Mouse (Mus musculus) liver, embryonic 12.5 days (tissue): Measurements from ENCODE around the gene Apol8. TPM values are rescaled to one million over a fixed set of nuclear protein-coding genes. Genes with fewer than 3 reads are reported as not detected.
A peak's percentile ranks its signal among the peaks of the same experiment; 100 is the strongest.
"Not testable (repeated sequence)": the region's sequence is repeated elsewhere in the genome, so short reads cannot be mapped to it uniquely, and the experiment has no call there.

Experiments
- ATAC-seq: fragments of 200-750 bp; cut with Nextera tagmentation; 2 replicates; pipeline ENCODE4 v1.8.0; 2017; ENCODE audit warnings: moderate number of reproducible peaks, mild to moderate bottlenecking, moderate library complexity
- H3K27ac ChIP-seq: fragments of 300-500 bp; sonication (generic); 2 replicates; pipeline ENCODE4 v1.5.1; 2016; ENCODE audit warnings: mild to moderate bottlenecking
- H3K27me3 ChIP-seq: fragments of 300-500 bp; sonication (generic); replicated peaks from 2 replicates; pipeline ENCODE4 v1.6.1; 2016; ENCODE audit warnings: mild to moderate bottlenecking, moderate library complexity
- H3K36me3 ChIP-seq: fragments of 300-500 bp; sonication (generic); 2 replicates; pipeline ENCODE4 v1.6.1; 2016; ENCODE audit warnings: mild to moderate bottlenecking, moderate library complexity
- H3K4me1 ChIP-seq: fragments of 300-500 bp; sonication (generic); 2 replicates; pipeline ENCODE4 v1.6.1; 2016
- H3K4me2 ChIP-seq: fragments of 300-500 bp; sonication (generic); 2 replicates; pipeline ENCODE4 v1.6.1; 2016; ENCODE audit warnings: mild to moderate bottlenecking, moderate library complexity
- H3K4me3 ChIP-seq: fragments of 300-500 bp; sonication (generic); 2 replicates; pipeline ENCODE4 v1.5.1; 2016; ENCODE audit warnings: mild to moderate bottlenecking, moderate library complexity
- H3K9ac ChIP-seq: fragments of 300-500 bp; sonication (generic); 2 replicates; pipeline ENCODE4 v1.6.1; 2016; ENCODE audit warnings: mild to moderate bottlenecking, moderate library complexity
- H3K9me3 ChIP-seq: fragments of 300-500 bp; sonication (generic); replicated peaks from 2 replicates; pipeline ENCODE4 v1.6.1; 2016; ENCODE audit warnings: mild to moderate bottlenecking, moderate library complexity
- WGBS: fragments of 180-500 bp; shearing (Covaris S2); methylation state at CpG from one replicate; pipeline ENCODE4 v1.1.7; 2016; ENCODE audit not compliant: insufficient replicate concordance; 5-methylcytosine and 5-hydroxymethylcytosine counted together
- polyA plus RNA-seq: library from polyadenylated mRNA; unstranded; fragments of >200 nt; fragmentation: Nextera tagmentation; extraction: Ambion mirVana; gene quantifications from 2 replicates; pipeline ENCODE4 v1.2.1, GENCODE M21; 2016

Gene Apol8
- polyA plus RNA-seq, 1 experiment from 2014 or later = 26.7 TPM

DNA sequence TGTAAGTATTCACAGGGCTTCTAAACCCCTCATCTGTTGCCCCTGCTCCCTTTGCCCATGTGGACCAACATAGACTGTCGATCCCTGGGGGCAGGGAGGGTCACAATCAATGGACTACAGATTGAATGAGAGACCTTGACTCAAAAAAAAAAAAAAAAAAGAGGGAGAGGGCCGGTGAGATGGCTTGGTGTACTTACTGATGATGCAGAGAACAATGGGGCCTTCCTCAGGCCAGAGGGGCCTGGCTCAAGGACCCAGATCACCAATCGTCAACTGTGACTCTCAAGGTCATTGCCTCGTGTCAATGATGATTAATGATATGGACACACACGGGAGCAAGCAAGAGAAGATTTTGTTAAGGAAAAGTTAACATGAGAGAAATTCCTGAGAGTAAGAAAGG lies 12.2 kb downstream of the Apol8 start:
- H3K27ac ChIP-seq = no peak overlapping the region
- peaks cover 4% of the 10 kb centered on the region for H3K9me3 ChIP-seq
- H3K4me1 ChIP-seq = peaks cover 19% of the 10 kb centered on the region
- H3K27me3 ChIP-seq = peaks cover 14% of the 10 kb centered on the region; the same call in 1 of the 2 replicates
- H3K36me3 ChIP-seq = peaks cover 50% of the 10 kb centered on the region
- H3K4me3 ChIP-seq = no peak overlapping the region
- H3K4me2 ChIP-seq = no peak overlapping the region
- H3K9ac ChIP-seq = no peak overlapping the region
- WGBS = 40% methylated on average over 5 of the region's 5 CpGs
- ATAC-seq = no peak

GRCm38 (mm10) chr15:77741556-77741955 lies 15.2 kb downstream of the Apol8 start:
- peaks cover 23% of the 10 kb centered on the region; the same call in 1 of the 2 replicates for H3K27me3 ChIP-seq
- H3K4me2 ChIP-seq, H3K9me3 ChIP-seq, H3K27ac ChIP-seq, ATAC-seq, H3K4me3 ChIP-seq, H3K4me1 ChIP-seq, H3K9ac ChIP-seq: not testable (repeated sequence)
- peaks cover 19% of the 10 kb centered on the region for H3K36me3 ChIP-seq
- 70% methylated on average over 6 of the region's 6 CpGs for WGBS

DNA sequence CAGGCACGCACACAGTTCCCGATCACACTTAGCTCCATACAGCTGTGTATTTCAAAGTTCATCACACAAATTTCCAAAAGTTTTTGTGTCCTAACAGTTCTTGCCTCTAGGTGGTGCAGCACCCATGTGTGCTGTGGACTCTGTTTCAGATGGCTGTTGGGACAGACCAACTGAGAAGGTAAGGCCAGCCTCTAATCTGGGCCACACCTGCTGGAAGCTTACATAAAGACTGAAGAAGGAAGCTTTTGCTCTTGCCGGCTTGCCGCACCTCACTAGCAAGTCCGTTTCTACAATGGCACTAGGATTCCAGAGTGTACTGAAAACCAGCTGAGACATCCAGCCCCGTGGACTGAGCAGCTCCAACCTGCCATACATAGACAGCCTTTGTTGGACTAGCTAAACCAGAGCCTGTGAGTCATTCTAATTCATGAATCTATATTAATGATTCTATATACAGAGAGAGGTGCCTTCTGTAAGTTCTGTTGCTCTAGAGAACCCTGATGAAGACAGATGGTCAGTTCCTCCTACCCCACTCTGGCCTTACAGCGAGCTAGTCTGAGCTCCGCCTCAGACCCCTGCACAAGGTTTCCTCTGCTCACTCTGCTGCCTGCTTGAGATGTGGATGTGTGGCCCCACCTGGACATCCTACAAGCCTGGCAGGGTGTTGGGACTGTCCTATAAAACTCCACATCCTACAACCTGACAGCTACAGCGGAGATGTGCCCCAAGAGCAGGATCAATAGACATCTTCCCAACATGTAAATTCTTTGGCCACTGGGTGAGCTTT lies 16.1 kb downstream of the Apol8 start:
- Histone ChIP-seq H3K4me1 (no peaks in the 10 kb centered on the region), H3K36me3 (peaks cover 10% of the 10 kb centered on the region), H3K27me3 (peaks cover 17% of the 10 kb centered on the region; the same call in 1 of the 2 replicates), H3K4me2 (no peak overlapping the region), H3K4me3 (no peak overlapping the region), H3K27ac (no peak overlapping the region), H3K9me3 (no peaks in the 10 kb centered on the region), H3K9ac (no peak overlapping the region)
- 0 out of 2 replicates have a peak, but pooled peaks have one; percentile 37 for ATAC-seq
- 64% methylated on average over 9 of the region's 9 CpGs for WGBS

- not testable (repeated sequence) for H3K4me1 ChIP-seq, H3K4me2 ChIP-seq, H3K4me3 ChIP-seq, H3K9me3 ChIP-seq, ATAC-seq, H3K27ac ChIP-seq, H3K27me3 ChIP-seq, H3K36me3 ChIP-seq, H3K9ac ChIP-seq
- 32% methylated on average over 4 of the region's 4 CpGs for WGBS
Measured at GRCm38 (mm10) chr15:77733903-77734302, 22.9 kb downstream of the Apol8 start.

GRCm38 (mm10) chr15:77733380-77733779 lies 23.4 kb downstream of the Apol8 start:
- ATAC-seq = not testable (repeated sequence)

DNA sequence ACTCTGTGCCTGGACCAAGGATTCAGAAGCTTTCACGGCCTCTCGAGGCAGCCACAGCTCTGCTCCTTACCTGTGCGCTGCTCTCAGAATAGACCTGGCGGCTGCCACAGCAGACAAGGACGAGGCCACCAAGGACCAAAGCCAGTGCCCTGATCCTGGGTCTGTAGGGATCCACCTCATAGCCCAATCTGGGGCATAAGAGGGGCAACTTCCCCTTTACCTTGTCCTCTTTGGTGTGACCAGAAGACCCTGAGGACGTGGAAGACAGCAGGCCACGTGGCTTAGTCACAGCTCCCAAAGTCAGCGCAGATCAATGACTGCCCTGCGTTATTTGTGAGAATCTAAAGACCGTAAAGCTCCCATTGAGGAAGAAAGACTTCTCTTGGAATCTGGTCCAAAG lies 24.0 kb downstream of the Apol8 start:
- not testable (repeated sequence) for H3K4me1 ChIP-seq, ATAC-seq, H3K36me3 ChIP-seq, H3K27ac ChIP-seq, H3K4me3 ChIP-seq, H3K9ac ChIP-seq, H3K9me3 ChIP-seq, H3K4me2 ChIP-seq, H3K27me3 ChIP-seq
- 56% methylated on average over 10 of the region's 10 CpGs for WGBS

More at GRCm38 (mm10) chr15:77733380-77733779, 23.4 kb downstream of the Apol8 start:
- not testable (repeated sequence) for H3K27me3 ChIP-seq, H3K36me3 ChIP-seq, H3K4me3 ChIP-seq, H3K4me2 ChIP-seq, H3K27ac ChIP-seq, H3K4me1 ChIP-seq, H3K9ac ChIP-seq, H3K9me3 ChIP-seq
- 47% methylated on average over 8 of the region's 8 CpGs for WGBS

DNA sequence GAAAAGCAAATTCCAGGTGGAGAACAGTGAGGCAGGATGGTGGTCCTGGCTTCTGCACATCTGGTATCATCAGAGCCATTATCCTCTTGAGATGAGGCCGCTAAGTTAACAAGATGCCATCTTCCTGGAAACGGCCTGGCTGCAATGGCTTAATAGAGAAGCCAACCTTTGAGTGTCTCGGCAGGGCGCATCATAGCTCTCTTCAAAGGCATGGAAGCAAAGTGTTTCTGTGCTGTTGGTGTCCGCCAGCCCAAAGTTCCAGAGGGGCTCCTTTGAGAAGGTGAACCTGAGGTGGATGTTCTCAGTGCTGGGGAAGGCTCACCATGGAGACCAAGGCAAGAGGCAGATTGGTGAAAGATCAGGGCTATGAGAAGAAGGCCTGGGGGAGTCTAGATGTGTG lies 25.2 kb downstream of the Apol8 start:
- Histone ChIP-seq H3K4me1 (no peaks in the 10 kb centered on the region), H3K36me3 (no peaks in the 10 kb centered on the region)
- no peak for ATAC-seq

GRCm38 (mm10) chr15:77728739-77729138 lies 28.1 kb downstream of the Apol8 start, which contains the start of gene Apol9b:
Gene Apol9b (plus strand): TSS chr15:77729039.
- ATAC-seq, H3K36me3 ChIP-seq: not testable (repeated sequence)

More for the DNA sequence above, 25.2 kb downstream of the Apol8 start:
- no peak overlapping the region for H3K9ac ChIP-seq
- WGBS = 72% methylated on average over 5 of the region's 5 CpGs
- H3K27me3 ChIP-seq = no peaks in the 10 kb centered on the region
- no peak overlapping the region for H3K27ac ChIP-seq
- H3K4me3 ChIP-seq = no peak overlapping the region
- no peak overlapping the region for H3K4me2 ChIP-seq
- no peaks in the 10 kb centered on the region for H3K9me3 ChIP-seq

GRCm38 (mm10) chr15:77727745-77728144 lies 29.1 kb downstream of the Apol8 start:
- not testable (repeated sequence) for H3K4me3 ChIP-seq, H3K9ac ChIP-seq, H3K27me3 ChIP-seq, H3K9me3 ChIP-seq, H3K27ac ChIP-seq, ATAC-seq, H3K4me2 ChIP-seq, H3K36me3 ChIP-seq, H3K4me1 ChIP-seq
- 70% methylated on average over 3 of the region's 3 CpGs for WGBS

More at GRCm38 (mm10) chr15:77728739-77729138, 28.1 kb downstream of the Apol8 start, which contains the start of gene Apol9b:
- not testable (repeated sequence) for H3K9ac ChIP-seq, H3K4me2 ChIP-seq, H3K27me3 ChIP-seq, H3K9me3 ChIP-seq, H3K4me3 ChIP-seq, H3K4me1 ChIP-seq, H3K27ac ChIP-seq
- 58% methylated on average over 1 of the region's 4 CpGs for WGBS

- not testable (repeated sequence) for H3K4me2 ChIP-seq, H3K27ac ChIP-seq, ATAC-seq, H3K9ac ChIP-seq, H3K9me3 ChIP-seq, H3K4me1 ChIP-seq, H3K36me3 ChIP-seq, H3K4me3 ChIP-seq, H3K27me3 ChIP-seq
- WGBS = 7% methylated on average over 3 of the region's 3 CpGs
Measured at GRCm38 (mm10) chr15:77727139-77727538, 29.7 kb downstream of the Apol8 start.

GRCm38 (mm10) chr15:77725393-77726020 lies 31.3 kb downstream of the Apol8 start:
- H3K4me2 ChIP-seq, H3K4me1 ChIP-seq, H3K27me3 ChIP-seq, H3K36me3 ChIP-seq, H3K9ac ChIP-seq, H3K27ac ChIP-seq, H3K4me3 ChIP-seq, H3K9me3 ChIP-seq, ATAC-seq: not testable (repeated sequence)
- 42% methylated on average over 6 of the region's 6 CpGs for WGBS

GRCm38 (mm10) chr15:77724208-77724911 lies 32.4 kb downstream of the Apol8 start:
- H3K4me2 ChIP-seq, H3K9ac ChIP-seq, H3K27me3 ChIP-seq, H3K36me3 ChIP-seq, H3K9me3 ChIP-seq, H3K4me1 ChIP-seq, ATAC-seq, H3K27ac ChIP-seq, H3K4me3 ChIP-seq: not testable (repeated sequence)
- 10% methylated on average over 3 of the region's 10 CpGs for WGBS
